In the genomic region with DNA sequence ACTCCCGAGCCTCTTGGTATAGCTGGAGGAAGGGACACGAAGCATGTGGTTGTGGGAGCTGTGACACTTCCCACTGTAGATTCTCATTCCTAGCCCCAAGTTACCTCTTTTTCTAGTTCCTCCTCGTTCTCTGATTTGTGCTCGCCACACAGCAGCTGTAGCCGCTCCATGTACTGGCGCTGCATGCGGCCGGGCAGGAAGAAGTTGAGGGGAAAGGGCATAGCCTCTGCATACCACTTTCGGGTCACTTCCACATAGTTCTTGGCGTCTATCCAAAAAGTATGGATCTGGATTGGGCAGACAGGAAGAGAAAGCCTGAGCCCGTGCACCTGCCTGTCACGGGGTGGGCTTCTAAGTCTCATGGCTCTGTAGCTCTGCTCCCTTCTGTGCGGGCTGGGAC, we compare ENCODE assay signal across 25 mouse cellular contexts. TPM values are rescaled to one million over a fixed set of nuclear protein-coding genes. Genes with fewer than 3 reads are reported as not detected.
DNase-seq lines count a peak whose midpoint lies in the region; ATAC-seq and TF ChIP-seq lines count a peak whose summit lies in the region.
"Had no signal": no experiment of that assay in that cellular context is flagged by ENCODE, and none has a peak within 500 bp of the region (broad histone marks: within the 10 kb centered on the region; RNA-seq: fewer than 3 reads in every experiment).

No protein-coding gene starts in this region.

- TF ChIP-seq CTCF in bone marrow macrophage, adult 2 months (IDR thresholded peaks at IDR 0.05; ENCODE audit: low read depth, low read length), result no peak
- TF ChIP-seq CTCF in kidney, postnatal 0 days (IDR thresholded peaks at IDR 0.05; ENCODE audit: low read depth), result no peak

- no peak for TF ChIP-seq POLR2A in bone marrow macrophage, adult 2 months (IDR thresholded peaks at IDR 0.05; ENCODE audit: borderline replicate concordance, low read depth, low read length)

- peak overlapping the region; percentile 67 for H3K27ac ChIP-seq in heart, embryonic 13.5 days (replicated peaks)
- peak overlapping the region; percentile 23; the same call in 1 of the 2 replicates for H3K27ac ChIP-seq in kidney, embryonic 16.5 days (ENCODE audit: low read length)
- H3K27ac ChIP-seq in bone marrow macrophage, adult 2 months (ENCODE audit: insufficient read depth, low read depth, low read length), result peak overlapping the region; percentile 89
- H3K27ac ChIP-seq in kidney, postnatal 0 days, result 0 out of 2 replicates have a peak overlapping the region, but pooled peaks have one; percentile 42
- H3K27ac ChIP-seq: forebrain, embryonic 10.5 days; heart, embryonic 10.5 days; hindbrain, embryonic 15.5 days; left cerebral cortex, adult 2 months; midbrain, embryonic 13.5 days had no signal

- H3K9ac ChIP-seq in heart, embryonic 13.5 days, result no peak overlapping the region
- H3K9ac ChIP-seq in kidney, embryonic 16.5 days (replicated peaks; ENCODE audit: low read length), result no peak overlapping the region
- H3K9ac ChIP-seq in kidney, postnatal 0 days (ENCODE audit: low read depth, low read length), result no peak overlapping the region
- H3K9ac ChIP-seq: forebrain, postnatal 0 days; hindbrain, embryonic 15.5 days; liver, embryonic 13.5 days; midbrain, embryonic 13.5 days had no signal

- H3K4me3 ChIP-seq in heart, embryonic 13.5 days, result no peak overlapping the region
- H3K4me3 ChIP-seq in kidney, embryonic 16.5 days (ENCODE audit: low read length), result no peak overlapping the region
- H3K4me3 ChIP-seq in bone marrow macrophage, adult 2 months (ENCODE audit: insufficient read depth, low read length), result peak overlapping the region; percentile 10
- H3K4me3 ChIP-seq in kidney, postnatal 0 days (replicated peaks; ENCODE audit: low read depth, low read length), result no peak overlapping the region
- H3K4me3 ChIP-seq: forebrain, embryonic 10.5 days; heart, embryonic 10.5 days; hindbrain, embryonic 15.5 days; left cerebral cortex, adult 2 months; liver, embryonic 13.5 days; megakaryocyte, embryonic 14.5 days; midbrain, embryonic 13.5 days had no signal

- H3K27me3 ChIP-seq in heart, embryonic 13.5 days (replicated peaks), result no peaks in the 10 kb centered on the region
- H3K27me3 ChIP-seq in kidney, embryonic 16.5 days (ENCODE audit: insufficient read depth, low read length), result no peaks in the 10 kb centered on the region
- no peaks in the 10 kb centered on the region for H3K27me3 ChIP-seq in kidney, postnatal 0 days (ENCODE audit: insufficient read depth, low read length)
- H3K27me3 ChIP-seq: CH12.LX; hindbrain, embryonic 15.5 days; midbrain, embryonic 13.5 days had no signal

- WGBS in heart, embryonic 13.5 days, result 74% methylated on average over 13 of the region's 13 CpGs
- 64% methylated on average over 13 of the region's 13 CpGs for WGBS in kidney, embryonic 16.5 days
- 60% methylated on average over 13 of the region's 13 CpGs for WGBS in kidney, postnatal 0 days

- no peak overlapping the region for H3K4me2 ChIP-seq in heart, embryonic 13.5 days
- H3K4me2 ChIP-seq in kidney, embryonic 16.5 days (replicated peaks; ENCODE audit: low read depth, low read length), result no peak overlapping the region
- no peak overlapping the region for H3K4me2 ChIP-seq in kidney, postnatal 0 days (ENCODE audit: low read length)
- H3K4me2 ChIP-seq: hindbrain, embryonic 15.5 days; liver, embryonic 13.5 days; midbrain, embryonic 13.5 days had no signal

- intact Hi-C loops in left cerebral cortex, postnatal 14 days (cut with DNase I), result loop anchor here (5.0 kb wide), 1 partner anchor 93 kb away; no protein-coding TSS in a partner anchor

- no peaks in the 10 kb centered on the region for H3K9me3 ChIP-seq in heart, embryonic 13.5 days
- no peaks in the 10 kb centered on the region for H3K9me3 ChIP-seq in kidney, embryonic 16.5 days (ENCODE audit: low read length)
- H3K9me3 ChIP-seq in kidney, postnatal 0 days (replicated peaks; ENCODE audit: low read length), result no peaks in the 10 kb centered on the region
- H3K9me3 ChIP-seq: forebrain, embryonic 10.5 days; G1E; heart, embryonic 10.5 days; hindbrain, embryonic 15.5 days; liver, embryonic 13.5 days; megakaryocyte, embryonic 14.5 days; midbrain, embryonic 13.5 days had no signal

- no peak for DNase-seq in heart, postnatal 4 days
- DNase-seq in kidney, adult 9 months, result no peak
- peak; percentile 44 for DNase-seq in kidney, postnatal 0 days (ENCODE audit: low spot score)
- DNase-seq in right cerebral cortex, postnatal 4 days, result no peak
- no peak for DNase-seq in left cerebral cortex, postnatal 14 days (ENCODE audit: low spot score in 2 of 2)
- DNase-seq: B cell, adult 2 months; forebrain, postnatal 0 days; gastrocnemius, postnatal 14 days; layer of hippocampus, adult 9-11 months; left cerebral cortex, postnatal 4 days; liver, embryonic 13.5 days; lung, adult 2 months; lung, postnatal 36 days had no signal

- ATAC-seq in heart, embryonic 13.5 days (ENCODE audit: extremely low read depth, insufficient number of reproducible peaks, low FRiP score, low TSS enrichment), result no peak
- no peak for ATAC-seq in kidney, embryonic 16.5 days (ENCODE audit: low FRiP score, low TSS enrichment)
- no peak for ATAC-seq in kidney, postnatal 0 days (replicated peaks; ENCODE audit: low FRiP score, low read depth)
- ATAC-seq: forebrain, postnatal 0 days; midbrain, embryonic 13.5 days had no signal

- H3K4me1 ChIP-seq in heart, embryonic 13.5 days, result peaks cover 30% of the 10 kb centered on the region
- peaks cover 26% of the 10 kb centered on the region for H3K4me1 ChIP-seq in kidney, embryonic 16.5 days (ENCODE audit: insufficient read depth, low read length)
- peaks cover 44% of the 10 kb centered on the region for H3K4me1 ChIP-seq in bone marrow macrophage, adult 2 months (ENCODE audit: control insufficient read depth, insufficient read depth, low read length)
- H3K4me1 ChIP-seq in kidney, postnatal 0 days (replicated peaks; ENCODE audit: insufficient read depth, low read length), result peaks cover 13% of the 10 kb centered on the region

- peaks cover 69% of the 10 kb centered on the region for H3K36me3 ChIP-seq in heart, embryonic 13.5 days
- H3K36me3 ChIP-seq in kidney, embryonic 16.5 days (ENCODE audit: insufficient read depth, low read length), result peaks cover 40% of the 10 kb centered on the region
- H3K36me3 ChIP-seq in kidney, postnatal 0 days (ENCODE audit: insufficient read depth, low read length), result peaks cover 42% of the 10 kb centered on the region

RNA-seq across cellular contexts. Expression of gene Thbs3, which starts 4.8 kb away (rescaled TPM):
- 15.6 and 16.2 TPM in 2 replicates for polyA plus RNA-seq in heart, embryonic 13.5 days (2015; fragmentation: Nextera tagmentation; extraction: Ambion mirVana)
- 10 to 100 TPM; 25.0 to 34.5 TPM for total RNA-seq in heart, postnatal 4 days (2021)
- polyA plus RNA-seq in kidney, embryonic 16.5 days (2015; fragmentation: Nextera tagmentation; extraction: Ambion mirVana), result 18.2 and 18.4 TPM in 2 replicates
- 1.1 TPM in 1 of 2 replicates, not detected in the other for polyA plus RNA-seq in bone marrow macrophage, adult 2 months (2012; ENCODE audit: insufficient read depth, insufficient read length, missing spikeins)
- polyA plus RNA-seq in kidney, postnatal 0 days (2015; fragmentation: Nextera tagmentation; extraction: Ambion mirVana), result 10.4 and 12.1 TPM in 2 replicates
- 10 to 100 TPM; 23.5 to 27.0 TPM for total RNA-seq in left cerebral cortex, postnatal 14 days (2021)
- total RNA-seq: hematopoietic stem cell, adult 5-6 weeks had no signal

RNA-seq across cellular contexts. Expression of gene Gba, which starts 7.4 kb away (rescaled TPM):
- polyA plus RNA-seq in heart, embryonic 13.5 days (2015; fragmentation: Nextera tagmentation; extraction: Ambion mirVana), result 32.7 and 34.8 TPM in 2 replicates
- total RNA-seq in heart, postnatal 4 days (2021), result 10 to 100 TPM; 19.7 to 21.8 TPM
- 54.9 and 56.1 TPM in 2 replicates for polyA plus RNA-seq in kidney, embryonic 16.5 days (2015; fragmentation: Nextera tagmentation; extraction: Ambion mirVana)
- polyA plus RNA-seq in bone marrow macrophage, adult 2 months (2012; ENCODE audit: insufficient read depth, insufficient read length, missing spikeins), result 130 and 141 TPM in 2 replicates
- 53.6 and 56.0 TPM in 2 replicates for polyA plus RNA-seq in kidney, postnatal 0 days (2015; fragmentation: Nextera tagmentation; extraction: Ambion mirVana)
- total RNA-seq in left cerebral cortex, postnatal 14 days (2021), result 10 to 100 TPM; 63.4 to 66.7 TPM

RNA-seq across cellular contexts. Expression of gene Mtx1, which starts 16.7 kb away (rescaled TPM):
- 125 and 126 TPM in 2 replicates for polyA plus RNA-seq in heart, embryonic 13.5 days (2015; fragmentation: Nextera tagmentation; extraction: Ambion mirVana)
- total RNA-seq in heart, postnatal 4 days (2021), result 10 to 100 TPM; 62.9 to 67.2 TPM
- 227 and 235 TPM in 2 replicates for polyA plus RNA-seq in kidney, embryonic 16.5 days (2015; fragmentation: Nextera tagmentation; extraction: Ambion mirVana)
- polyA plus RNA-seq in bone marrow macrophage, adult 2 months (2012; ENCODE audit: insufficient read depth, insufficient read length, missing spikeins), result 66.1 and 66.8 TPM in 2 replicates
- 200 and 218 TPM in 2 replicates for polyA plus RNA-seq in kidney, postnatal 0 days (2015; fragmentation: Nextera tagmentation; extraction: Ambion mirVana)
- 100 to 1,000 TPM in 1 of 2 experiments, 10 to 100 TPM in 1; 96.9 to 107 TPM for total RNA-seq in left cerebral cortex, postnatal 14 days (2021)

RNA-seq across cellular contexts. Expression of gene Muc1, which starts 18.7 kb away (rescaled TPM):
- 0.59 and 1.1 TPM in 2 replicates for polyA plus RNA-seq in heart, embryonic 13.5 days (2015; fragmentation: Nextera tagmentation; extraction: Ambion mirVana)
- total RNA-seq in heart, postnatal 4 days (2021), result under 1 TPM; 0.61 to 0.74 TPM
- 20.0 and 23.6 TPM in 2 replicates for polyA plus RNA-seq in kidney, embryonic 16.5 days (2015; fragmentation: Nextera tagmentation; extraction: Ambion mirVana)
- polyA plus RNA-seq in bone marrow macrophage, adult 2 months (2012; ENCODE audit: insufficient read depth, insufficient read length, missing spikeins), result 0.47 TPM in 1 of 2 replicates, not detected in the other
- polyA plus RNA-seq in kidney, postnatal 0 days (2015; fragmentation: Nextera tagmentation; extraction: Ambion mirVana), result 42.8 and 49.5 TPM in 2 replicates
- total RNA-seq in left cerebral cortex, postnatal 14 days (2021), result 1 to 10 TPM in 1 of 2 experiments, under 1 TPM in 1; 0.42 to 1.0 TPM
- polyA plus RNA-seq: G1E had no signal

RNA-seq across cellular contexts. Expression of gene Fam189b, which starts 27.2 kb away (rescaled TPM):
- polyA plus RNA-seq in heart, embryonic 13.5 days (2015; fragmentation: Nextera tagmentation; extraction: Ambion mirVana), result 12.8 and 13.5 TPM in 2 replicates
- 1 to 10 TPM; 8.8 to 9.0 TPM for total RNA-seq in heart, postnatal 4 days (2021)
- 43.6 and 51.2 TPM in 2 replicates for polyA plus RNA-seq in kidney, embryonic 16.5 days (2015; fragmentation: Nextera tagmentation; extraction: Ambion mirVana)
- 17.4 TPM in 2 replicates for polyA plus RNA-seq in bone marrow macrophage, adult 2 months (2012; ENCODE audit: insufficient read depth, insufficient read length, missing spikeins)
- 23.5 and 24.1 TPM in 2 replicates for polyA plus RNA-seq in kidney, postnatal 0 days (2015; fragmentation: Nextera tagmentation; extraction: Ambion mirVana)
- 10 to 100 TPM; 73.5 to 77.2 TPM for total RNA-seq in left cerebral cortex, postnatal 14 days (2021)

Comparison
In these comparisons a context has a peak if more than half of its experiments do, and no peak if none do; other contexts are left out.
1. H3K27ac ChIP-seq: peak in every context shown above with its lines; median percentile 89 in bone marrow macrophage, adult 2 months; 67 in heart, embryonic 13.5 days; 42 in kidney, postnatal 0 days; 23 in kidney, embryonic 16.5 days.